Mouse (Mus musculus): ENCODE data around the gene Zfp317. TPM values are rescaled to one million over a fixed set of nuclear protein-coding genes. Genes with fewer than 3 reads are reported as not detected.
A peak's percentile ranks its signal among the peaks of the same experiment; 100 is the strongest.
"Not testable (repeated sequence)": the region's sequence is repeated elsewhere in the genome, so short reads cannot be mapped to it uniquely, and the experiment has no call there.

The Zfp317 gene
- 22.3 and 26.7 TPM in 2 replicates for polyA plus RNA-seq (2015; fragmentation: Nextera tagmentation; extraction: Ambion mirVana)

DNA sequence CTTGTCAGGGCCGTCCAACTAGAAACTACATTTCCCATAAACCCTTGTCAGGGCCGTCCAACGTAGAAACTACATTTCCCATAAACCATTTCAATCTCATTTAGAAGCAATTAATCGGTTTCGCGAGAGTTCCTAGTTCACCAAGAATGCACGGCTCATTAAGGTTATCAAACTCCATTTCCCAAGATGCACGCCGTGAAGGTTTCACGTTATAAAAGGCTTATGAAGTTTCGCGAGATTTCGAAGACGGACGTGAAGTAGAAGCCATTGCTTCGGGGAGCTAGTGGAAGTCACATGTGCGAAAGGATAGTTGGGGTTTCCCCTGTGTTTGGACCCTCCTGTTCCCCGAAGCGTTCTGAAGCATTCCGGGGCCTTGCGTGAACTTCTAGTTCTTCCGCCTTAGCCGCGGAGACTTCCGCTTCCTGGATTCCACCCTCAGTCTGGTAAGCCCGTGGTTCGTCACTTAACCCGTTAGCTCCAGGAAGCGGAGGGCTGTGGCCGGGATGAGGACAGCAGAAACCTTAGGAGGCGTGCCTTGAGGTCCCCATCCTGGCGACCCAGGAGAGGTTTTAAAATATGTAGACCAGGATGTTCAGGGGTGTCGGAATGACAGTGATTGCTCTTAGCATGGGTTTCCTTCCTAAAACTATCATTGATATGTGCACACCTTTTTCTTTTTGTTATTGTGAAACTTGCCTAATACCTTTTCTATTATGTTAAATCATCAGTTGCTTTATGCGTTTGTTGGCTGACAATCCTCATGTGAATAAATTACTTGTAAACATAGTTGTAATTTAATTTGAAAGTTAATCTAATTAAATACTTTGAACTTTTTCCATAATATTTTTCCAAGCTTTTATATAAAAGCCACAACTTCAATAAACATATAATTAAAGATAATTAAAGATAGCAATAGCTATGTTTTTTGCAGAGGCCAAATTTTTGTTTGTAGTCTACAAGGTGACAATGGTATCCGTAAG lies at the start of gene Zfp317:
Gene Zfp317 (plus strand): TSS at position 260 of the 980 bp plus-strand sequence.
- no peaks in the 10 kb centered on the region for H3K9me3 ChIP-seq (replicated peaks)
- H3K4me3 ChIP-seq (replicated peaks): peak within 1 kb of the TSS; percentile 64
- H3K4me1 ChIP-seq: no peaks in the 10 kb centered on the region
- peak; percentile 97 for ATAC-seq (ENCODE audit: insufficient number of reproducible peaks, low FRiP score, low TSS enrichment, low read depth)
- H3K27ac ChIP-seq (replicated peaks): peak within 1 kb of the TSS; percentile 94
- peak within 1 kb of the TSS; percentile 41 for H3K4me2 ChIP-seq (replicated peaks)
- H3K9ac ChIP-seq: peak within 1 kb of the TSS; percentile 46
- 2% methylated on average over 35 of the region's 35 CpGs for WGBS
- no peaks in the 10 kb centered on the region for H3K27me3 ChIP-seq
- no peaks in the 10 kb centered on the region for H3K36me3 ChIP-seq

DNA sequence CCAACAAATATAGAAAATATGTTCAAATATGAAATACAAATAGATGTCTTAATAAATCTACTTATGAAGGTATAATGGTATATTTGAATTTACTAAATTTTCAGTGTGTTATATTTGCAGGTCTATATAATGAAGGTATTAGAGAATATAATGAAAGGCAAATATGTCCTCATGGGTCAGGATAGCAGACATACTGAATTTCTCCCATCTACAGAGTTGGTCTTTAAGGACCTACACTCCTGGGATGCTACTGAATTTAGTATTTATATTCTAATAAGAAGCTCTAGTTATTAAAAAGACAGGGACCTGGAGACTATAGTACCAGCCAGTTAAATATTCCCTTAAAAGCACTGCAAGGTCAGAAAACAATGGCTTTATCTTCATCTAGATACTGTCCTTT lies 39.6 kb upstream of the Zfp317 start, which contains the start of gene Olfr855:
Gene Olfr855 (plus strand): TSS at position 301 of the 400 bp plus-strand sequence.
- Histone ChIP-seq H3K36me3 (no peaks in the 10 kb centered on the region), H3K9me3 (replicated peaks) (no peaks in the 10 kb centered on the region), H3K4me3 (replicated peaks) (no peak within 1 kb of the TSS), H3K9ac (no peak within 1 kb of the TSS), H3K4me2 (replicated peaks) (no peak within 1 kb of the TSS), H3K27ac (replicated peaks) (no peak within 1 kb of the TSS), H3K27me3 (no peaks in the 10 kb centered on the region), H3K4me1 (no peaks in the 10 kb centered on the region)
- no peak for ATAC-seq (ENCODE audit: insufficient number of reproducible peaks, low FRiP score, low TSS enrichment, low read depth)

DNA sequence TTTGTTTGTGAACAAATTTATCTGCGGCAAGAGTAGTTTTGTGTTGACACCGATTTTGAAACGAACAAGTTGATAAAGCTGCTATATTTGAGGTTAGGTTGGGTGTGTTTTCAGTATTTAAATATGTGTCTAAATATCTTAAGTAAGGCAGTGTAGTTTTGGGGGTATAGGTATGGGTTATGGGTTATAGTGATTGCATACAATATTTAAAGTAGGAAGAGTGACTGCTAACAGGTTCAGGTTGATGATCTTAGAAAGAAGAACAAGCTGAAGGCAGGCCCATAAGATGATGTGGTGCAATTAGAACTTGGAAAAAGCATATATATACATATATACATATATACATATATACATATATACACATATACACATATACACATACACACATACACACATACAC lies 605 bp upstream of the Zfp317 start:
- no peak overlapping the region for H3K27ac ChIP-seq (replicated peaks)
- no peak overlapping the region for H3K4me3 ChIP-seq (replicated peaks)
- no peaks in the 10 kb centered on the region for H3K4me1 ChIP-seq
- 93% methylated on average over 3 of the region's 3 CpGs for WGBS
- H3K36me3 ChIP-seq: no peaks in the 10 kb centered on the region
- no peaks in the 10 kb centered on the region for H3K9me3 ChIP-seq (replicated peaks)
- no peak overlapping the region for H3K4me2 ChIP-seq (replicated peaks)
- H3K9ac ChIP-seq: no peak overlapping the region
- no peaks in the 10 kb centered on the region for H3K27me3 ChIP-seq
- ATAC-seq (ENCODE audit: insufficient number of reproducible peaks, low FRiP score, low TSS enrichment, low read depth): no peak

DNA sequence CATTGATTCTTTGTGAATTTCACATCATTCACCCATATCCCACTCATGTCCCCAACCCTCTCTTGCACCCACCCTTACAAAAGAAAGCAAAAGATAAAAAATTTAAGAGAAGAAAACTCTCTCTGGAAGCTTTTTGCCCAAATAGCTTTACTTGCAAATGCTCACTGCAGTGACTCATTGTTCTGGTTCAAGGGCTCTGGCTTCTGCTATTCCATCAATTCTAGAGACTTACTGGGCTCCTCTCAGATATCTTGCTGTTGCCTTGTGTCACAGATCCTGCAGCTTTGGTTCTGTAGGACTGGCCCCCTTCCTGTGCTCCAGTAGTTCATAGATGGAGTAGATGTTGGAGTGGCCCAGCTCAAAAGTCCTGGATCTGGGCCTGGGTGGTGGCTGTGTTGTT lies 7.7 kb downstream of the Zfp317 start:
- no peak for ATAC-seq (ENCODE audit: insufficient number of reproducible peaks, low FRiP score, low TSS enrichment, low read depth)
- Histone ChIP-seq H3K4me2 (replicated peaks) (no peak overlapping the region), H3K9me3 (replicated peaks) (no peaks in the 10 kb centered on the region), H3K36me3 (peaks cover 13% of the 10 kb centered on the region), H3K4me3 (replicated peaks) (no peak overlapping the region), H3K4me1 (no peaks in the 10 kb centered on the region), H3K27me3 (no peaks in the 10 kb centered on the region), H3K9ac (no peak overlapping the region), H3K27ac (replicated peaks) (no peak overlapping the region)

DNA sequence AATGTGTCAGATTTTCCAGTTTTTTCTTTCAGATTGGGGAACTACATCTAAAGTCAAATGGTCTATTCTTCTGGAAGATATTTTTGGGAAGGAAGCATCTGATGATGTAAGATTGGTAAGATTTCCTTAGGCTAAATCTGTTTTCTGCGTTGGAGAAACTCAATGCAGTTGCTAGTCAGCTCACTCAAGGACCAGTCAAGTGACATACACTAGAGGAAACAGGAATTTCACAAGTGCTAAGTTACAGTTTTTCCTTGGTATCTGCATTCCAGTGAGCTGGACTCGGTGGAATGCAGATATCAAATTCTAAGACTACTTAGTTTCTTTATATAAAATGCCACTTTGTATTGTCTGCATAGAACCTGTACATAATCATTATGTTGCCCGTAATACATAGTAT lies 23.3 kb downstream of the Zfp317 start:
- ATAC-seq (ENCODE audit: insufficient number of reproducible peaks, low FRiP score, low TSS enrichment, low read depth): no peak
- H3K27me3 ChIP-seq: no peaks in the 10 kb centered on the region
- H3K9ac ChIP-seq: no peak overlapping the region
- H3K4me1 ChIP-seq: no peaks in the 10 kb centered on the region
- no peak overlapping the region for H3K4me3 ChIP-seq (replicated peaks)
- H3K27ac ChIP-seq (replicated peaks): no peak overlapping the region
- no peaks in the 10 kb centered on the region for H3K9me3 ChIP-seq (replicated peaks)
- no peak overlapping the region for H3K4me2 ChIP-seq (replicated peaks)
- peaks cover 58% of the 10 kb centered on the region for H3K36me3 ChIP-seq
- WGBS: 86% methylated on average over 3 of the region's 3 CpGs

DNA sequence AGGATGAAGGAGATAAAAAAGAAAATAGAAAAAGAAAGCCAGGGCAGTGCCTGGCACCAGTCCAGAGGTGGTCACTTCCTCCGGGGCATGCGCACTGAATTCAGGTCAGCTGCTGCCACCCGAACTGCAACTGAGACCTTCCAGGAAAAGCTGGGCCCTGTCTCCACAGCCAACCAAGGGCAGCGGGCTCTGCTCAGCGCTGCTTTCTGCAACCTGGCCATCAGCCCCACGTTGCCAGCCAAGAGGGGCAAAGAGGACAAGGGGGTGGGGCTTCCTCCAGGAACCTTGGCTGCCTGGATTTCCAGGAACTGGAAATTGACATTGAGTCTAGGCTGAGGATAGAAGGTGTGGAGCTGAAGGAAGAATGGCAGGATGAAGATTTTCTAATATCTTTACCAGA lies 68.4 kb downstream of the Zfp317 start:
- ATAC-seq (ENCODE audit: insufficient number of reproducible peaks, low FRiP score, low TSS enrichment, low read depth): no peak
- Histone ChIP-seq H3K27me3 (no peaks in the 10 kb centered on the region), H3K27ac (replicated peaks) (no peak overlapping the region), H3K9me3 (replicated peaks) (no peaks in the 10 kb centered on the region), H3K4me2 (replicated peaks) (no peak overlapping the region), H3K4me3 (replicated peaks) (no peak overlapping the region), H3K9ac (no peak overlapping the region), H3K36me3 (no peaks in the 10 kb centered on the region), H3K4me1 (no peaks in the 10 kb centered on the region)
- WGBS: 82% methylated on average over 6 of the region's 6 CpGs

DNA sequence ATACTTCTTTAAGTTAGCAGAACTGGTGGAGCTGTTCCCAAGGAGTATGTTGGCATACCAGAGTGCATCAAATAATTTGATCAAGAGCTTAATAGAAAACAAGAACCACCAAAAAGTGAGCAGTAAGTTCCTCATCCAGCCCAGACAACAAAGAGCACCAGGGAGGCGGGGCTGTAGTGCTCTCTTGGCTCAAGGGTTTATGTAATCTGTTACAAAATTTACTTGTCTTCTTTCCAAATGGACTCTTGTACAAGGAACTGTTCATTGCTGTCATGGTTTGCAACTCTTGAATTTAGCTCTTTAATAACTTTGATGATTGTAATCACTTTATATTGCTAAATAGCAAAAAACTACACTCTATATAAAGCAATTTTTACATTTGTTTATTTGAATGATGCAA lies 69.5 kb downstream of the Zfp317 start:
- Histone ChIP-seq H3K27ac (replicated peaks) (no peak overlapping the region), H3K4me2 (replicated peaks) (no peak overlapping the region), H3K4me3 (replicated peaks) (no peak overlapping the region), H3K9ac (no peak overlapping the region), H3K27me3 (no peaks in the 10 kb centered on the region), H3K4me1 (no peaks in the 10 kb centered on the region), H3K36me3 (no peaks in the 10 kb centered on the region), H3K9me3 (replicated peaks) (no peaks in the 10 kb centered on the region)
- no peak for ATAC-seq (ENCODE audit: insufficient number of reproducible peaks, low FRiP score, low TSS enrichment, low read depth)
- 87% methylated on average over 1 of the region's 1 CpGs for WGBS

DNA sequence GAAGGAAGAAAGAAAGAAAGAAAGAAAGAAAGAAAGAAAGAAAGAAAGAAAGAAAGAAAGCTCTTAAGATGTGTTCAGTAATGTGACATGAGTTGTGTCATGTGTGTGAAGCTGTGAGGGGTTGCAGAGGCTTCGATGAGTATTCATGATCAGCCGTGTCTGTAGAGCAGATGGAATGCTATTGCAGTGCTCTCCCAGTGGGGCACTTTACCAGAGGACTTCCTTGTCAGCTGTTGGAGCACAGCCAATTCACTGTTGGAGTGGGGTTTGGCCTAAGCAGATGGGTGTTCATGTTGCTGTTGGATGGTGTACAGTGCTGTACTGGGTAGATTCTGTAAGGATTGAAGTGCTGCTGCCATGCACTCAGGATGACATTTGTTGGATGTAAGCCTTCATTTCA lies 70.5 kb downstream of the Zfp317 start:
- H3K4me3 ChIP-seq (replicated peaks): no peak overlapping the region
- WGBS: 61% methylated on average over 2 of the region's 2 CpGs
- H3K4me2 ChIP-seq (replicated peaks): no peak overlapping the region
- no peak overlapping the region for H3K9ac ChIP-seq
- no peak for ATAC-seq (ENCODE audit: insufficient number of reproducible peaks, low FRiP score, low TSS enrichment, low read depth)
- H3K27ac ChIP-seq (replicated peaks): no peak overlapping the region
- no peaks in the 10 kb centered on the region for H3K4me1 ChIP-seq
- no peaks in the 10 kb centered on the region for H3K9me3 ChIP-seq (replicated peaks)
- H3K27me3 ChIP-seq: no peaks in the 10 kb centered on the region
- no peaks in the 10 kb centered on the region for H3K36me3 ChIP-seq

DNA sequence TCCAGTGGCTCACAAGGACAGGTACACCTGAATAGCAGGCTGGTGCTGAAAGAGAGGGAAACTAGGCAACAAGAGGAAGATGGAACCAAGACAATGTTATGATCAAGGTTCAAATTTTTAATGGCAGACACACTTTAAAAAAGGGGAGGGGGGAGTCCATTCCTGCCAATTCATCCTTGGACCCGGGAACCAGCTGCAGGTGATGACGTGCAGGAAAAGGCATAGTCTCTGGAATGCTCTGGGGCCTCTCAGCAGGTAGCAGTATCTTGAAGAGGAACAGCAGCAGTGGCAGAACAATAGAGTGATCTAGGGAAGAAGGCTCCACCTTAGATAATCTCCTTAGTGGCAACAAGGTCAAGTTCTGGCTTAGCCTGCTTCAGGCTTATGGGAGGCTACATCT lies 72.4 kb downstream of the Zfp317 start:
- not testable (repeated sequence) for H3K36me3 ChIP-seq; H3K9ac ChIP-seq; H3K9me3 ChIP-seq (replicated peaks); H3K4me1 ChIP-seq; H3K4me2 ChIP-seq (replicated peaks); H3K4me3 ChIP-seq (replicated peaks); H3K27ac ChIP-seq (replicated peaks); H3K27me3 ChIP-seq; ATAC-seq (ENCODE audit: insufficient number of reproducible peaks, low FRiP score, low TSS enrichment, low read depth)
- 42% methylated on average over 2 of the region's 2 CpGs for WGBS

DNA sequence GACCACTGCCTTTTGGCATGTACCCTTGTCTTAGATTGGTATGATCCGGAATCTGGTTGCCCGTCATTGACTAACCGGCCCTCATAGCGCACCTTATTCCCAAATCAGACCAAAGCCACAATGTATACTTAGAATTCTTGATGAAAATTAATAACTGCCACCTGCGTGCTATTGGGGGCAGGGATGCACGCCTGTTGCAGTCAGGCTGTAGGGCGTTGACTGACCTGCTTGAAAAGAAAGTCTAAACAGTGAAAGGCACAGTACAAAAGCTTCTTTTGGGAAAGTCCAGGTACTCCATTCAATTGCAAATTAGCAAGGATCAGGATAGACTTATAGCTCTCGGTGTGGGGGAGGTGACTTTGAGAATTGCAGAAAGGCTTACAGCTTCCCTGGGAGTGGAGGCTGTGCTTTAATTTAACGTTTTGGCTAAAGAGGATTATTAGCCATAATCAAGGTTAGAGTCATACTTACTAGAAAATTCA lies 73.0 kb downstream of the Zfp317 start:
- H3K4me1 ChIP-seq; H3K36me3 ChIP-seq; H3K4me3 ChIP-seq (replicated peaks); H3K9me3 ChIP-seq (replicated peaks); ATAC-seq (ENCODE audit: insufficient number of reproducible peaks, low FRiP score, low TSS enrichment, low read depth); H3K27me3 ChIP-seq; H3K4me2 ChIP-seq (replicated peaks); H3K27ac ChIP-seq (replicated peaks); H3K9ac ChIP-seq: not testable (repeated sequence)
- WGBS: 66% methylated on average over 9 of the region's 9 CpGs

Measured in embryonic facial prominence, embryonic 15.5 days (tissue).